Mouse (Mus musculus) heart, embryonic 13.5 days (tissue): Measurements from ENCODE around the gene Fam222b. TPM values are rescaled to one million over a fixed set of nuclear protein-coding genes. Genes with fewer than 3 reads are reported as not detected.
A peak's percentile ranks its signal among the peaks of the same experiment; 100 is the strongest.

Source experiments
- ATAC-seq: fragments of 200-750 bp; cut with Nextera tagmentation; 2 replicates; pipeline ENCODE4 v1.8.0; 2017; ENCODE audit warnings: moderate TSS enrichment; ENCODE audit not compliant: insufficient number of reproducible peaks, low FRiP score, low TSS enrichment; ENCODE audit errors: extremely low read depth
- H3K27ac ChIP-seq: fragments of 300-500 bp; sonication (generic); replicated peaks from 2 replicates; pipeline ENCODE4 v1.5.1; 2015; ENCODE audit warnings: moderate library complexity, mild to moderate bottlenecking, inconsistent platforms
- H3K27me3 ChIP-seq: fragments of 300-500 bp; sonication (generic); replicated peaks from 2 replicates; pipeline ENCODE4 v1.6.1; 2015; ENCODE audit warnings: mild to moderate bottlenecking, inconsistent platforms
- H3K36me3 ChIP-seq: fragments of 300-500 bp; sonication (generic); 2 replicates; pipeline ENCODE4 v1.6.1; 2015; ENCODE audit warnings: mild to moderate bottlenecking, inconsistent platforms
- H3K4me1 ChIP-seq: fragments of 300-500 bp; sonication (generic); 2 replicates; pipeline ENCODE4 v1.6.1; 2015; ENCODE audit warnings: inconsistent platforms
- H3K4me2 ChIP-seq: fragments of 300-500 bp; sonication (generic); 2 replicates; pipeline ENCODE4 v1.6.1; 2015; ENCODE audit warnings: inconsistent platforms, mild to moderate bottlenecking, moderate library complexity
- H3K4me3 ChIP-seq: fragments of 300-500 bp; sonication (generic); 2 replicates; pipeline ENCODE4 v1.5.1; 2015; ENCODE audit warnings: moderate library complexity, mild to moderate bottlenecking, inconsistent platforms
- H3K9ac ChIP-seq: fragments of 300-500 bp; sonication (generic); 2 replicates; pipeline ENCODE4 v1.6.1; 2015; ENCODE audit warnings: inconsistent platforms, mild to moderate bottlenecking, moderate library complexity
- H3K9me3 ChIP-seq: fragments of 300-500 bp; sonication (generic); 2 replicates; pipeline ENCODE4 v1.6.1; 2016; ENCODE audit warnings: inconsistent platforms
- WGBS: fragments of 180-500 bp; shearing (Covaris S2); methylation state at CpG from one replicate; pipeline ENCODE4 v1.1.7; 2015; ENCODE audit warnings: mixed read lengths; 5-methylcytosine and 5-hydroxymethylcytosine counted together
- polyA plus RNA-seq: library from polyadenylated mRNA; unstranded; fragments of >200 nt; fragmentation: Nextera tagmentation; extraction: Ambion mirVana; gene quantifications from 2 replicates; pipeline ENCODE4 v1.2.1, GENCODE M21; 2015

Fam222b gene
- polyA plus RNA-seq, 1 experiment from 2014 or later: 16.5 TPM

- H3K4me1 ChIP-seq: peaks cover 40% of the 10 kb centered on the region
- no peaks in the 10 kb centered on the region for H3K9me3 ChIP-seq
- H3K4me3 ChIP-seq: peak overlapping the region; percentile 82
- H3K27ac ChIP-seq: peak overlapping the region; percentile 93
- WGBS: 44% methylated on average over 11 of the region's 11 CpGs
- peak overlapping the region; percentile 95 for H3K9ac ChIP-seq
- no peaks in the 10 kb centered on the region for H3K27me3 ChIP-seq
- no peak for ATAC-seq
- 0 out of 2 replicates have a peak, but pooled peaks cover 9% of the 10 kb centered on the region for H3K36me3 ChIP-seq
- H3K4me2 ChIP-seq: peak overlapping the region; percentile 87
Measured at GRCm38 (mm10) chr11:78094137-78094503, 340 bp upstream of the Fam222b start.

- H3K9me3 ChIP-seq: no peaks in the 10 kb centered on the region
- H3K27me3 ChIP-seq: no peaks in the 10 kb centered on the region
- peak overlapping the region; percentile 82 for H3K4me3 ChIP-seq
- H3K4me2 ChIP-seq: peak overlapping the region; percentile 87
- ATAC-seq: no peak
- H3K9ac ChIP-seq: peak overlapping the region; percentile 95
- peaks cover 40% of the 10 kb centered on the region for H3K4me1 ChIP-seq
- peaks cover 14% of the 10 kb centered on the region; the same call in 1 of the 2 replicates for H3K36me3 ChIP-seq
- WGBS: 15% methylated on average over 5 of the region's 5 CpGs
- peak overlapping the region; percentile 93 for H3K27ac ChIP-seq
Measured at GRCm38 (mm10) chr11:78095144-78095516, 670 bp downstream of the Fam222b start.

- WGBS: 4% methylated on average over 3 of the region's 3 CpGs
- H3K4me3 ChIP-seq: peak overlapping the region; percentile 44
- peak overlapping the region; percentile 87 for H3K4me2 ChIP-seq
- peak overlapping the region; percentile 95 for H3K9ac ChIP-seq
- H3K4me1 ChIP-seq: peaks cover 55% of the 10 kb centered on the region
- no peaks in the 10 kb centered on the region for H3K27me3 ChIP-seq
- peaks cover 20% of the 10 kb centered on the region for H3K36me3 ChIP-seq
- no peaks in the 10 kb centered on the region for H3K9me3 ChIP-seq
- ATAC-seq: no peak
- peak overlapping the region; percentile 80 for H3K27ac ChIP-seq
Measured at GRCm38 (mm10) chr11:78097077-78097476, 2.6 kb downstream of the Fam222b start.

DNA sequence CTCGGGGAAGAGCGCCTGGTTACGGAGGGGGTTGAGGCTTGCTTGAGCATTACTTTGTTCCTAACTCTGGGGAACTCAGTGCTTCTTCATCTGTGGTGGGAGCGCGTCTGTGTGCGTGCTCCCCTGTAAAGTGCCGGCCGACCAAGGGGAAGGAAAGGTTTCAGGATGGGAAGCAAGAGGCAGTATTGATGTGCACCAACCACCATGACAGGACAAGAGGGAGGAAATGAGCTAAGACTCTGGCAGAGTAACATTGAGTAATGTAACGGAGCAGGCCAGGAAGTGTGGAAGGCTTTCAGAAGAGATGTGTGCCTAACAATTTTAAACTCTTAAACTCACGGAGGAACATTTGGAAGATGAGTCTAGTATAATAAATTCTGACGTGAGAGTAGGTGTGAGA, 6.3 kb downstream of the Fam222b start:
- H3K9me3 ChIP-seq: no peaks in the 10 kb centered on the region
- H3K9ac ChIP-seq: peak overlapping the region; percentile 21; the same call in 1 of the 2 replicates
- 71% methylated on average over 11 of the region's 11 CpGs for WGBS
- peaks cover 25% of the 10 kb centered on the region for H3K36me3 ChIP-seq
- no peak for ATAC-seq
- H3K4me3 ChIP-seq: no peak overlapping the region
- H3K4me1 ChIP-seq: peaks cover 51% of the 10 kb centered on the region
- H3K4me2 ChIP-seq: 0 out of 2 replicates have a peak overlapping the region, but pooled peaks have one; percentile 5
- no peaks in the 10 kb centered on the region for H3K27me3 ChIP-seq
- no peak overlapping the region for H3K27ac ChIP-seq

DNA sequence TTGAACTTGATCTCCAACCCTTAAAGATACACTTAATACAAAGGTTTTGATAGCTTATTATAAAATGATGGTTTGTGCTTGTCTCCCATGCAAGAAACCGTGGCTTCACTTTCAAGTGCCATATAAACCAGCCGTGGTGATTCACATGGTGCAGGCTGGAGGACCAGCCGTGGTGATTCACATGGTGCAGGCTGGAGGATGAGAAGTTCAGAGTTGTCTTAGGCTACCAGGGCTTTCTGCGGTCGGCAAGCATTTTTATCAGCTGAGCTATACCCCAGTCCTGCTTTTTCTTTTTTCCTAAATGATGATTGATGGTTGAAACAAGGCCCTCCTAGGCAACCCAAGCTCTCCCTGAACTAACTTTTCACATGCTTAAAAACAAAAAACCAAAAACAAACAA, 7.7 kb downstream of the Fam222b start:
- no peak overlapping the region for H3K27ac ChIP-seq
- peaks cover 38% of the 10 kb centered on the region for H3K4me1 ChIP-seq
- no peaks in the 10 kb centered on the region for H3K27me3 ChIP-seq
- WGBS: 63% methylated on average over 5 of the region's 5 CpGs
- H3K4me3 ChIP-seq: no peak overlapping the region
- no peak overlapping the region for H3K9ac ChIP-seq
- ATAC-seq: no peak
- peaks cover 39% of the 10 kb centered on the region for H3K36me3 ChIP-seq
- H3K4me2 ChIP-seq: no peak overlapping the region
- no peaks in the 10 kb centered on the region for H3K9me3 ChIP-seq

GRCm38 (mm10) chr11:78102958-78103747, 8.7 kb downstream of the Fam222b start:
- 65% methylated on average over 5 of the region's 5 CpGs for WGBS
- Histone ChIP-seq H3K4me3 (no peak overlapping the region), H3K4me1 (peaks cover 28% of the 10 kb centered on the region), H3K36me3 (peaks cover 49% of the 10 kb centered on the region), H3K27me3 (no peaks in the 10 kb centered on the region), H3K9me3 (no peaks in the 10 kb centered on the region; the same call in 1 of the 2 replicates), H3K9ac (no peak overlapping the region), H3K27ac (no peak overlapping the region), H3K4me2 (no peak overlapping the region)
- no peak for ATAC-seq

- Histone ChIP-seq H3K4me1 (peaks cover 30% of the 10 kb centered on the region), H3K36me3 (peaks cover 39% of the 10 kb centered on the region), H3K27ac (no peak overlapping the region), H3K9ac (no peak overlapping the region), H3K27me3 (no peaks in the 10 kb centered on the region), H3K4me2 (no peak overlapping the region), H3K9me3 (no peaks in the 10 kb centered on the region; the same call in 1 of the 2 replicates), H3K4me3 (no peak overlapping the region)
- ATAC-seq: no peak
- WGBS: 88% methylated on average over 5 of the region's 5 CpGs
Measured at GRCm38 (mm10) chr11:78104501-78104900, 10.0 kb downstream of the Fam222b start.

GRCm38 (mm10) chr11:78113616-78114015, 19.2 kb downstream of the Fam222b start:
- Histone ChIP-seq H3K4me3 (no peak overlapping the region), H3K9me3 (no peaks in the 10 kb centered on the region), H3K9ac (no peak overlapping the region), H3K27ac (no peak overlapping the region), H3K27me3 (no peaks in the 10 kb centered on the region), H3K4me2 (no peak overlapping the region), H3K36me3 (no peaks in the 10 kb centered on the region), H3K4me1 (peaks cover 64% of the 10 kb centered on the region)
- WGBS: 83% methylated on average over 2 of the region's 2 CpGs
- no peak for ATAC-seq

GRCm38 (mm10) chr11:78114676-78115366, 20.4 kb downstream of the Fam222b start:
- peak overlapping the region; percentile 71 for H3K4me2 ChIP-seq
- H3K27me3 ChIP-seq: no peaks in the 10 kb centered on the region
- WGBS: 12% methylated on average over 19 of the region's 19 CpGs
- peak overlapping the region; percentile 81 for H3K4me3 ChIP-seq
- H3K36me3 ChIP-seq: no peaks in the 10 kb centered on the region
- peaks cover 64% of the 10 kb centered on the region for H3K4me1 ChIP-seq
- ATAC-seq: no peak
- H3K27ac ChIP-seq: peak overlapping the region; percentile 84
- no peaks in the 10 kb centered on the region for H3K9me3 ChIP-seq
- peak overlapping the region; percentile 91 for H3K9ac ChIP-seq

- Histone ChIP-seq H3K27ac (peak overlapping the region; percentile 84), H3K9ac (peak overlapping the region; percentile 91), H3K4me2 (peak overlapping the region; percentile 71), H3K4me1 (peaks cover 64% of the 10 kb centered on the region), H3K36me3 (no peaks in the 10 kb centered on the region), H3K9me3 (no peaks in the 10 kb centered on the region), H3K4me3 (peak overlapping the region; percentile 81), H3K27me3 (no peaks in the 10 kb centered on the region)
- 2% methylated on average over 35 of the region's 37 CpGs for WGBS
- peak; percentile 98 for ATAC-seq
Measured at GRCm38 (mm10) chr11:78115367-78116145, 21.1 kb downstream of the Fam222b start.

- Histone ChIP-seq H3K9ac (peak overlapping the region; percentile 91), H3K4me2 (peak overlapping the region; percentile 71), H3K36me3 (no peaks in the 10 kb centered on the region), H3K9me3 (no peaks in the 10 kb centered on the region), H3K27me3 (no peaks in the 10 kb centered on the region), H3K4me1 (peaks cover 69% of the 10 kb centered on the region), H3K27ac (peak overlapping the region; percentile 84), H3K4me3 (peak overlapping the region; percentile 81)
- 11% methylated on average over 5 of the region's 5 CpGs for WGBS
- no peak for ATAC-seq
Measured at GRCm38 (mm10) chr11:78116146-78116410, 21.6 kb downstream of the Fam222b start.
